Comparison of ENCODE assay signal across 19 mouse cellular contexts in the genomic region with DNA sequence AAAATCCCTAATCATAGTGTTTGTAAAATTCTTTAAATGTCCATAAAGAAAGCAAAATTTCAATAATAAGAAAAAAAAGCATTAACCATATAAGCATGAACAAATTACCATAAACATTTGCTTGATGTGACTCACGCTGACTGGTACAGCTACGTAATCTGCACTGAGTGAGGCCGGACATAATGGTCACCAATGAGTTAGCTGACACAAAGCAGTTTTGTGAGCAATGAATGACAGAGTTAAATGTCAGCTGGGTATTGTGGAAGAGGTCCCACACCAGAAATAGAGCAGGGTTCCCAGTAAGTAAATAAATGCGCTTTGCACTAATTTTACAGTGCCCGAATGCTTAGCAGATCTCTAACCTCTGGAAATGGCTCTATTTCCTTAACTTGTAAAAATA.
"Had no signal": no experiment of that assay in that cellular context is flagged by ENCODE, and none has a peak within 500 bp of the region (broad histone marks: within the 10 kb centered on the region; RNA-seq: fewer than 3 reads in every experiment).

No protein-coding gene starts in this region.

- H3K36me3 ChIP-seq: intestine, embryonic 15.5 days; limb, embryonic 12.5 days; limb, embryonic 15.5 days; lung, embryonic 15.5 days had no signal

- H3K9ac ChIP-seq: intestine, embryonic 15.5 days; limb, embryonic 12.5 days; limb, embryonic 15.5 days; liver, embryonic 14.5 days; liver, postnatal 0 days; lung, embryonic 15.5 days had no signal

- H3K9me3 ChIP-seq: intestine, embryonic 15.5 days; limb, embryonic 12.5 days; limb, embryonic 15.5 days; lung, embryonic 15.5 days had no signal

- H3K4me2 ChIP-seq: intestine, embryonic 15.5 days; limb, embryonic 12.5 days; limb, embryonic 15.5 days; liver, embryonic 11.5 days; lung, embryonic 15.5 days; midbrain, embryonic 11.5 days had no signal

- DNase-seq: kidney, adult 18-20 months; kidney, adult 9 months; kidney, postnatal 14 days; kidney, postnatal 4 days; liver, postnatal 0 days; lung, postnatal 14 days; lung, postnatal 4 days; midbrain, embryonic 14.5 days; right cerebral cortex, postnatal 4 days; thymus, postnatal 25 days had no signal

- ATAC-seq: hindbrain, embryonic 16.5 days; intestine, embryonic 15.5 days; liver, postnatal 0 days had no signal

- H3K4me3 ChIP-seq: intestine, embryonic 15.5 days; limb, embryonic 12.5 days; limb, embryonic 15.5 days; lung, embryonic 15.5 days had no signal

- H3K27ac ChIP-seq: intestine, embryonic 15.5 days; limb, embryonic 12.5 days; limb, embryonic 15.5 days; liver, embryonic 14.5 days; lung, embryonic 15.5 days; stomach, postnatal 0 days had no signal
